Mouse (Mus musculus): ENCODE data around the gene Fbln2.
"Not testable (repeated sequence)": the region's sequence is repeated elsewhere in the genome, so short reads cannot be mapped to it uniquely, and the experiment has no call there.

Gene Fbln2

GRCm38 (mm10) chr6:91212155-91212554 lies at the start of gene Fbln2:
Gene Fbln2, plus strand, starts transcription at chr6:91212455.
- DNase-seq (ENCODE audit: low spot score): not testable (repeated sequence)

- DNase-seq (ENCODE audit: low spot score): no peak
These were observed 48.9 kb upstream of the Fbln2 start for GRCm38 (mm10) chr6:91163195-91163911.

DNA sequence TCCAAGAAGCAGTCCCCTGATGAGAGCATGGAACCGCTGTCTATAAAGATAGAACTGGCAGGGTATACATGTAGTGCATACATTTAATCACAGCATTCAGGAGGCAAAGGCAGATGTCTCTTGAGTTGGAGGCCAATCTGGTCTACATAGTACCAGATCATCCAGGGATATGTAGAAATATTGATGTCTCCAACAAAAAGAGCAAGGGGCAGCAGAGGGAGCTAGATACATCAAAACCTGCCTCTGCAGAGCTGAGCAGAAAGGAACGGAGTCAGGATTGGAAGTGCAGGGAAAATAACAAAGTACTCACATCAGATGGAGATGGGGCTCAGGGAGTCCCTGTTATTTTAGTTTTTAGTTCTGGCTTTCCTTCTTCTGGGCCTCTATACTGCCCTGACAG lies 47.7 kb upstream of the Fbln2 start:
- no peak for DNase-seq (ENCODE audit: low spot score)

DNA sequence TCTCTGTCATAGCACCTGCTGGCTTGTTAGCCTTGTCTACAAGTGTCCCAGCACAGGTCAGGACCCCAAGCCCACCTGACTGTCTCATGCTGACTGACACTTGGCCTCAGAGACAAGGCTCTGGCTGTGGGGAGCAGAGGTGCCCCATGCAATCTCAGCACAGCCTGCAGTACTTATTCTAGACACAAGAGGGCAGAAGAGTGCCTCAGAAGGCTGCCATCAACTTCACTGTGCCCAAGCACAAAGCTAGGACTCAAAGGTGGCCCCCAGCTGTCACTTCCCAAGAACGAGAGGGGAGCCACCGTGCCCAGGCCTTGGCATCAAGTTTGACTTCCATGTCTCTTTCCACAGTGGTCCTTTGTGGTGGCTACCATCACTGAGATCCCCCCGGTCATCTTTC lies 47.0 kb upstream of the Fbln2 start:
- DNase-seq (ENCODE audit: low spot score): peak; percentile 81

DNA sequence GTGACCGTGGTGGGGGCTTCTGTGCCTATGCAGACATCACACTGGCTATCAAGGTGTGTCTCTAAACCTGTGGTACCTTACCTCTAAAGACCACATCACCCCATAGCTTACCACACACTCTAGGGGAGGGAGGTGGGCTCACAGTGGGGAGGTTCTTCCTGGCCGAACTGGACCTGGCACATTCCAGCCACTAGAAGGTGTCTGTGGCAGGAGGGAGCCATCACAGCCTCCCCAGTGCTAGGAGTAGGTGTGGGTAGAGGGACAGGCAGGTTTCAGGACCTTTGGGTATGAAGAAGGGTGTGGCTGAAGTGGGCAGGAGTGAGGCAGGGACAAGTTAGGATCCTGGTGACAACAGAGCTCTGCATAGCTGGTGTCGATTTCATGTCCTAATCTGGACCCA lies 44.4 kb upstream of the Fbln2 start:
- no peak for DNase-seq (ENCODE audit: low spot score)

GRCm38 (mm10) chr6:91169129-91169528 lies 43.1 kb upstream of the Fbln2 start:
- DNase-seq (ENCODE audit: low spot score): no peak

DNA sequence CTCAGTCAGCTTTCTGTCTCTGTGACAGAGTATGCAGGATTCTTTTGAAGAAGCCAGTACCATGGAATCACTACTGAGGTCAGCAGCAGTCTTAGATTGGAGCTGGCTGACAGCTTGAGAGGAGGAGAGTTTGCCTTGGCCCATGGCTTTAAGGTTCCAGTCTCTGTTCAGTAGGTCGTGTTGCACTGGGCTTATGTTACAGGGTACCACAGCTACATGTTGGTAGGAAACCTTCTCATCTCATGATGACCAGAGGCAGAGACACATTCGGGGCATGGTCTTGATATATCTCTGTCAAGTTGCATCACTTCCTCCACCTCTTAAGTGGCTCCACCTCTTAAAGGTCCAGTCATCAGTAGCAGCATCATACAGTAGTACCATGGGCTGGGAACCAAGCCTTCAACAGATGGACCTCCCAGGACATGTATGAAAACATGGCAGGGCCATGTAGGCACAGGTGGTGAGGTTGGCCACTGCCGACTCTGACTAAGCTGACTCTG lies 40.8 kb upstream of the Fbln2 start:
- no peak for DNase-seq (ENCODE audit: low spot score)

- no peak for DNase-seq (ENCODE audit: low spot score)
These were observed 39.9 kb upstream of the Fbln2 start for GRCm38 (mm10) chr6:91172381-91172780.

GRCm38 (mm10) chr6:91173221-91173880 lies 38.9 kb upstream of the Fbln2 start:
- DNase-seq (ENCODE audit: low spot score): peak; percentile 86

- DNase-seq (ENCODE audit: low spot score): no peak
These were observed 38.0 kb upstream of the Fbln2 start for GRCm38 (mm10) chr6:91174211-91174610.

- no peak for DNase-seq (ENCODE audit: low spot score)
These were observed 31.5 kb upstream of the Fbln2 start for GRCm38 (mm10) chr6:91180767-91181171.

- no peak for DNase-seq (ENCODE audit: low spot score)
These were observed 30.9 kb upstream of the Fbln2 start for GRCm38 (mm10) chr6:91181320-91181719.

- DNase-seq (ENCODE audit: low spot score): no peak
These were observed 30.2 kb upstream of the Fbln2 start for GRCm38 (mm10) chr6:91182075-91182490.

DNA sequence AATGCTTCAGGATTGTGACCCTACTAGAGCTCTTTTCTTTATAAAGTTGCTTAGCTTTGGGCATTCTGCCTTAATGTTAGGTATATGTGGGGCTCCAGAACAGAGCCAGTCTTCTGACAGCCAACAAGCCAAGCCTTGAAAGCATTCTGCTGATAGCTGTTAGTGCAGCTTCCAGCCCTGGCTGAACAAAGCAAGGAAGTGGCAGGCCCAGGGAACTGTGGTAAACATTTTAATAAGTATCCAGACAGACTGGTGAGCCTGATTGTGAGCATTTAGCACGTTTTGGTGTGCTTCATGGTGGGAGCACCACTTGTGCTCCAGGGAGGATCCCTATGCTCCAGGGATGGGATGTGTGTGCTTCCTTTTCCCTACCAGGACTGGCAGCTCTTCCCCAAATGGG lies 29.2 kb upstream of the Fbln2 start:
- no peak for DNase-seq (ENCODE audit: low spot score)

GRCm38 (mm10) chr6:91183980-91184379 lies 28.3 kb upstream of the Fbln2 start:
- no peak for DNase-seq (ENCODE audit: low spot score)

GRCm38 (mm10) chr6:91184776-91185175 lies 27.5 kb upstream of the Fbln2 start:
- DNase-seq (ENCODE audit: low spot score): no peak

DNA sequence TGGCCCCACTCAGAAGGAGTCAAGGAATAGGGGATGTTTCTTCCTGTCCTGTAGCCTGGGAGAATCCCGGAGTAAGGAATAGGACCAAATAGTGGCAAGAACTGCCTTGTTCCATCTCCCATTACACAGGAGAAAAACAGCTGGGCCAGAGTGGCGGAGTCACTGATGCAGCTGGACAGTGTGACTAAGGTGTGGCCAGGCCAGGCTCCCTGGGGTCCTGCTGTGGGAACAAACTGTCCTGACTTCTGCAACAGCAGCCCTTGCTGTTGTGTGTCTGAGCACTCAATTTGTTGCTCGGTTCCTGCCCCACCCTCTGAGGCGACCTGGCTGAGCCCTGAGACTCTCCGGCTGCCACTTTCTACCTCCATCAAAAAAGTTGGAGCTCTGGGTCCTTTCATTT lies 26.8 kb upstream of the Fbln2 start:
- DNase-seq (ENCODE audit: low spot score): no peak

GRCm38 (mm10) chr6:91186161-91186931 lies 25.9 kb upstream of the Fbln2 start:
- no peak for DNase-seq (ENCODE audit: low spot score)

GRCm38 (mm10) chr6:91186934-91187333 lies 25.3 kb upstream of the Fbln2 start:
- DNase-seq (ENCODE audit: low spot score): no peak

- DNase-seq (ENCODE audit: low spot score): no peak
These were observed 24.4 kb upstream of the Fbln2 start for GRCm38 (mm10) chr6:91187871-91188270.

GRCm38 (mm10) chr6:91189971-91190370 lies 22.3 kb upstream of the Fbln2 start:
- DNase-seq (ENCODE audit: low spot score): no peak

- DNase-seq (ENCODE audit: low spot score): no peak
These were observed 20.8 kb upstream of the Fbln2 start for GRCm38 (mm10) chr6:91191465-91191864.

DNA sequence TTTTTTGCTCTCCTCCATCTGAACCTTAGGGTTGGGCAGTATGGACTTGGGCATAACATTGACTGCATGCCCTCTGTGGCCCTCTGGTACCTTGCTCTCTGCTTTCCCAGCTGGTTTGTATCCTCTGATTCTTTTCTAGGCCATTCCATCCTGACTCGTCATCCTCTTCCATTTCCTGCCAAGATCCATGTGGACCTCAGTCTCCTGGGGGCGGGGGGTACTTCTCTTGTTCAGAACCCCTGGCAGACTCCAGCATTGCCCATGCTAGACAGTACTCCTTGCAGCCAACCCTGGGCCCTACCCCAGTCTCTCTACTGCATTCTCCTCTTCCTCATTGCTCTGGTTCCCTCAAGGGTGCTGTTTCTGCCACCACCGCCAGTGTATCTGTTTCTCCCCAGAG lies 19.8 kb upstream of the Fbln2 start:
- DNase-seq (ENCODE audit: low spot score): no peak

Data from testis, postnatal 10 days (tissue).